Mouse (Mus musculus) layer of hippocampus, adult 2 months (tissue): ENCODE results near the gene Smad6. TPM values are rescaled to one million over a fixed set of nuclear protein-coding genes. Genes with fewer than 3 reads are reported as not detected.

Source experiments
- DNase-seq, 2 experiments: peaks; one replicate each; pipeline ENCODE4 v3.0.0; 2022; ENCODE audit warnings: low spot score in 2 of 2
- H3K27ac ChIP-seq: fragments of 200-600 bp; 2 replicates; pipeline ENCODE4 v1.8.1; 2022
- H3K4me3 ChIP-seq: fragments of 200-600 bp; 2 replicates; pipeline ENCODE4 v1.8.1; 2022; ENCODE audit warnings: mild to moderate bottlenecking
- CTCF ChIP-seq: fragments of 200-600 bp; conservative IDR thresholded peaks from 2 replicates; pipeline ENCODE4 v1.8.1; 2022; ENCODE audit warnings: antibody characterized with exemption, mild to moderate bottlenecking, moderate library complexity
- total RNA-seq, 2 experiments: library from RNA; stranded (reverse); gene quantifications; 2 replicates each; pipeline ENCODE4 v1.2.3; 2021

The Smad6 gene
- total RNA-seq, 2 experiments from 2014 or later: 2.1 to 2.3 TPM

GRCm38 (mm10) chr9:64045117-64045890 is 23.4 kb upstream of the Smad6 start:
- no peak for DNase-seq
- H3K4me3 ChIP-seq: no peak overlapping the region
- TF ChIP-seq CTCF: no peak
- no peak overlapping the region for H3K27ac ChIP-seq

GRCm38 (mm10) chr9:64044343-64044742 is 22.5 kb upstream of the Smad6 start:
- Histone ChIP-seq H3K4me3 (no peak overlapping the region), H3K27ac (no peak overlapping the region)
- no peak for TF ChIP-seq CTCF
- no peak for DNase-seq

- no peak for TF ChIP-seq CTCF
- H3K4me3 ChIP-seq: no peak overlapping the region
- DNase-seq: no peak
- H3K27ac ChIP-seq: no peak overlapping the region
Observed at GRCm38 (mm10) chr9:64042911-64043310, 21.1 kb upstream of the Smad6 start.

GRCm38 (mm10) chr9:64042216-64042615 is 20.4 kb upstream of the Smad6 start:
- H3K27ac ChIP-seq: no peak overlapping the region
- no peak overlapping the region for H3K4me3 ChIP-seq
- TF ChIP-seq CTCF: no peak
- no peak for DNase-seq

- no peak for DNase-seq
Observed at GRCm38 (mm10) chr9:64029908-64030631, 8.2 kb upstream of the Smad6 start.

GRCm38 (mm10) chr9:64025565-64025964 is 3.7 kb upstream of the Smad6 start:
- DNase-seq: peak in 1 of 2 experiments; percentile 41

More at GRCm38 (mm10) chr9:64029908-64030631, 8.2 kb upstream of the Smad6 start:
- no peak overlapping the region for H3K27ac ChIP-seq
- H3K4me3 ChIP-seq: no peak overlapping the region
- TF ChIP-seq CTCF: no peak

GRCm38 (mm10) chr9:64024976-64025375 is 3.1 kb upstream of the Smad6 start:
- TF ChIP-seq CTCF: peak; percentile 12; the same call in 1 of the 2 replicates
- Histone ChIP-seq H3K27ac (no peak overlapping the region), H3K4me3 (no peak overlapping the region)
- no peak for DNase-seq

More at GRCm38 (mm10) chr9:64025565-64025964, 3.7 kb upstream of the Smad6 start:
- TF ChIP-seq CTCF: peak; percentile 77
- H3K4me3 ChIP-seq: no peak overlapping the region
- H3K27ac ChIP-seq: no peak overlapping the region

GRCm38 (mm10) chr9:64022562-64023366 is 905 bp upstream of the Smad6 start:
- H3K27ac ChIP-seq: peak overlapping the region; percentile 73
- peak overlapping the region; percentile 54 for H3K4me3 ChIP-seq
- peak; percentile 37 for TF ChIP-seq CTCF
- peak; percentile 79 to 81 for DNase-seq

- H3K27ac ChIP-seq: peak overlapping the region; percentile 73
- H3K4me3 ChIP-seq: peak overlapping the region; percentile 54
- no peak; the same call in 1 of the 2 replicates for TF ChIP-seq CTCF
- no peak for DNase-seq
Observed at GRCm38 (mm10) chr9:64021319-64021850, 474 bp downstream of the Smad6 start.

GRCm38 (mm10) chr9:64020606-64021318 is 1.1 kb downstream of the Smad6 start:
- no peak for TF ChIP-seq CTCF
- Histone ChIP-seq H3K4me3 (peak overlapping the region; percentile 54), H3K27ac (peak overlapping the region; percentile 73)
- no peak for DNase-seq

- H3K27ac ChIP-seq: no peak overlapping the region; the same call in 1 of the 2 replicates
- no peak for TF ChIP-seq CTCF
- peak overlapping the region; percentile 54 for H3K4me3 ChIP-seq
- no peak for DNase-seq
Observed at GRCm38 (mm10) chr9:64020171-64020605, 1.7 kb downstream of the Smad6 start.
